Mouse (Mus musculus) ES-Bruce4 (cell line): Measurements from ENCODE around the gene Ears2.

ENCODE experiments used
- CTCF ChIP-seq: IDR thresholded peaks from one replicate; pipeline ENCODE4 v1.8.1; 2011; ENCODE audit warnings: low read depth, low read length
- EP300 ChIP-seq: IDR thresholded peaks from 2 replicates; pipeline ENCODE4 v1.6.1; 2011; ENCODE audit warnings: low read depth, low read length; ENCODE audit not compliant: insufficient read depth
- POLR2A ChIP-seq: IDR thresholded peaks from one replicate; pipeline ENCODE4 v1.8.1; 2011; ENCODE audit warnings: low read length; ENCODE audit not compliant: insufficient read depth

DNA sequence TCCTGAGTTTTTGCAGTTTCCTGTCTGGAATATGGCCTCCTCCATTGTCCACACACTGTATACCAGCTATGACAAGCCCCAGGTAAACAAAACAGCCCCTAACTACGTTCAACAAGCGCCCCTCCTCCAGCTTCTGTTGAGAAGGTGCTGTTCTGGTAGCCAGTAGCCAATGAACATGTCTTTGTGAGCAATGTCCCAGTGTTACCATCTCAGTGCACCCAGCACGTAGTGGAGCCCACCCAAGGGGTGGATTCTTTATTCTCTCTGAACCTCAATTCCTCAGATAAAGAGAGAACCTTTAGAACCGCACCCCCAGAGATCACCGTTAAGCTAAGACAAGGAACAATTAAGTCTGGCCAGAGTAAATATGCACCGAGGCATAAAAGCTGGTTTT is 46.8 kb downstream of the Ears2 start:
- TF ChIP-seq POLR2A (no peak), EP300 (no peak), CTCF (no peak)
